Mouse (Mus musculus) myocyte (in vitro differentiated cells): ENCODE measurements around the gene Pimreg.

ENCODE experiments used
- CEBPB ChIP-seq: IDR thresholded peaks from 2 replicates; pipeline ENCODE4 v1.6.1; 2011; ENCODE audit warnings: mild to moderate bottlenecking, moderate library complexity; ENCODE audit not compliant: poor library complexity, insufficient read depth, severe bottlenecking
- E2F4 ChIP-seq: IDR thresholded peaks from one replicate; pipeline ENCODE4 v1.6.1; 2011; ENCODE audit warnings: mild to moderate bottlenecking, control low read depth, moderate library complexity; ENCODE audit not compliant: insufficient read depth
- MAX ChIP-seq: IDR thresholded peaks from one replicate; pipeline ENCODE4 v1.6.1; 2011; ENCODE audit warnings: low read depth, mild to moderate bottlenecking, control low read depth
- MYOD1 ChIP-seq, 3 experiments: IDR thresholded peaks; one replicate each; pipeline ENCODE4 v1.6.1; 2011; ENCODE audit warnings: control low read depth in 2 of 3, low read depth in 2 of 3, mild to moderate bottlenecking in 2 of 3, moderate library complexity in 1 of 3; ENCODE audit not compliant: insufficient read length in 2 of 3, control insufficient read depth in 1 of 3
- MYOG ChIP-seq, 3 experiments: IDR thresholded peaks; one replicate each; pipeline ENCODE4 v1.6.1; 2011; ENCODE audit warnings: control low read depth in 2 of 3, low read depth in 2 of 3, mild to moderate bottlenecking in 2 of 3; ENCODE audit not compliant: insufficient read length in 2 of 3, control insufficient read depth in 1 of 3, insufficient read depth in 1 of 3
- POLR2A ChIP-seq: IDR thresholded peaks from one replicate; pipeline ENCODE4 v1.6.1; 2011; ENCODE audit warnings: low read depth, mild to moderate bottlenecking, control low read depth, moderate library complexity; ENCODE audit not compliant: insufficient read length
- REST ChIP-seq: IDR thresholded peaks from one replicate; pipeline ENCODE4 v1.6.1; 2011; ENCODE audit warnings: mild to moderate bottlenecking, control low read depth, moderate library complexity; ENCODE audit not compliant: insufficient read depth, insufficient read length
- TCF12 ChIP-seq: IDR thresholded peaks from one replicate; pipeline ENCODE4 v1.6.1; 2011; ENCODE audit warnings: mild to moderate bottlenecking, control low read depth; ENCODE audit not compliant: poor library complexity, insufficient read depth, severe bottlenecking
- USF1 ChIP-seq: IDR thresholded peaks from one replicate; pipeline ENCODE4 v1.6.1; 2011; ENCODE audit warnings: low read depth, mild to moderate bottlenecking, control low read depth, moderate library complexity

- TF ChIP-seq MYOD1 (IDR thresholded peaks at IDR 0.05; ENCODE audit: control insufficient read depth in 1 of 3, insufficient read length in 2 of 3, low read depth in 2 of 3) (no peak), REST (no peak), USF1 (no peak), POLR2A (no peak), MAX (no peak), TCF12 (no peak), E2F4 (no peak), MYOG (IDR thresholded peaks at IDR 0.05; ENCODE audit: control insufficient read depth in 1 of 3, insufficient read depth in 1 of 3, insufficient read length in 2 of 3, low read depth in 2 of 3) (no peak), CEBPB (no peak)
Observed at GRCm38 (mm10) chr11:72057166-72057565, 15.3 kb downstream of the Pimreg start.
